Mouse (Mus musculus): Measurements from ENCODE around the gene 1700012B07Rik. TPM values are rescaled to one million over a fixed set of nuclear protein-coding genes. Genes with fewer than 3 reads are reported as not detected.

Gene 1700012B07Rik
- total RNA-seq (2022), result not detected

DNA sequence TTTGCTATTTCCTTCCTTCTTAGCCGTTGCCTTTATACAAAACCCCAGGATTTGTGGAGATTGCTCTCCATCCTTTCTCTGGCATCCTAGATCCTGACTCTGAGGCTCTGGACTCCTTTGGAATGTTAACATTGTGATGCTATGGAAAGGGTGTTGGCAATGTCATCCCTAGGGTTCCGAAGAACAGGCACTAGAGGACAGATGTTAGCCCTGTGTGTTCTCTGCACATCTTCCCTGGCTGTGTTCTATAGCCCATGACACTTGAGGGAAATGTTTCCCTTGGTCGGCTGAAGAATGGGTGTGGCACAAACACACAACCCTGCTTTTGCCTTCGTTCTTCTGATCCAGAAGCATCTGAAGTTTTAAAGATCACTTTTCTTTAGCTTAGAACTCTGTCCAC, at the start of gene 1700012B07Rik:
Gene 1700012B07Rik (minus strand): TSS at position 101 of the 400 bp plus-strand sequence.
- no peak for DNase-seq (ENCODE audit: low spot score in 2 of 2)

DNA sequence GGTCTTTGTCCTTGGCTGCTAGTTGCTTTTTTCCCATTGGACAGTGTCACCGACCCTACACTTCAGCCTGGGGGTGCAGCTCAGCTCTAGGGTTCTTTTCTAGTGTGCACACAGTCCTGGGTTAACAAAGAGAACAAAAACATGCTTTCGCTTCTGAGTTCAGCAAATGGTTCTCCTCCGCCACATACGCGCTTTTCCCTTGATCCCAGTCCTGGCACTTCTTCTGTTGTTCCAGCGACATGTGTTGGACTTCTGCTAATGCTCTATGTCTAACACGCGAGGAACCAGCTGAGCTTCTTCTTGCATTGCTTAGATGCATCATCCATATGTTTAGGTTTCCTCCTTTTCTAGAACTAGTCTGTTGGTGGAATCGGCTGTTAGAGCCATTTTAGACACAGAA, 48.9 kb upstream of the 1700012B07Rik start:
- no peak for DNase-seq (ENCODE audit: low spot score in 2 of 2)

DNA sequence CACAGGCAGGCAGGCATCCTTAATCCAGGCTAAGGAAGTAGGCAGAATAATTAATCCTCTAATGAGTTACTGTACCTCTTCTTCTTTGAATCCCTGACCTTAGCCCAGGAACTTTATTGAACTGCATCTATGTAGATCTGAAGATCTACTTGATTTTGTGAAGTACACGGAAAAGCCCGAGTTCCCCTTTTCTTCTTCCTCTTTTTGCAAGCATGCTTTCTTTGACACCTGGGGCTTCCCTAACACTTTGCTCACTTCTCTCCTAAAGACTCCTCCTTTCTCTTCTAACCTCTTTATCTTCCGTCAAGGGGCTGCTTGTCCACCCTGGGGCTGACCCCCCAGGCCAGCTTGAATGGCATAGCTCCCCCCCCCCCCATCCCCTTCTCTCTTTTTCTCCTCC, 48.0 kb upstream of the 1700012B07Rik start:
- DNase-seq (ENCODE audit: low spot score in 2 of 2), result no peak

DNA sequence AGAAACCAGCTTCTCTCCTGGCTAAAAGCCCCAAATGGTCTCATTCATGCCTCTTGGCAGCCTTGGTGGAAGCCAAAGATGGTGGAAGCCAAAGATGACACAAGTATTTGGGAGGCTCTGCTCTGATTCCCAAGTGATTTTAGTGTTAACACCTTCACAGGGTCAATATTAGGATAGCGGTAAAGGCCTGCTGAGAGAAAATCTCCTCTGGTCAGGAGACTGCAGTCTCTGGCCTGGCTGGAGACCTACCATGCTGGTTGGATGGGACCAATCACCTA, 47.6 kb upstream of the 1700012B07Rik start:
- DNase-seq (ENCODE audit: low spot score in 2 of 2), result no peak

DNA sequence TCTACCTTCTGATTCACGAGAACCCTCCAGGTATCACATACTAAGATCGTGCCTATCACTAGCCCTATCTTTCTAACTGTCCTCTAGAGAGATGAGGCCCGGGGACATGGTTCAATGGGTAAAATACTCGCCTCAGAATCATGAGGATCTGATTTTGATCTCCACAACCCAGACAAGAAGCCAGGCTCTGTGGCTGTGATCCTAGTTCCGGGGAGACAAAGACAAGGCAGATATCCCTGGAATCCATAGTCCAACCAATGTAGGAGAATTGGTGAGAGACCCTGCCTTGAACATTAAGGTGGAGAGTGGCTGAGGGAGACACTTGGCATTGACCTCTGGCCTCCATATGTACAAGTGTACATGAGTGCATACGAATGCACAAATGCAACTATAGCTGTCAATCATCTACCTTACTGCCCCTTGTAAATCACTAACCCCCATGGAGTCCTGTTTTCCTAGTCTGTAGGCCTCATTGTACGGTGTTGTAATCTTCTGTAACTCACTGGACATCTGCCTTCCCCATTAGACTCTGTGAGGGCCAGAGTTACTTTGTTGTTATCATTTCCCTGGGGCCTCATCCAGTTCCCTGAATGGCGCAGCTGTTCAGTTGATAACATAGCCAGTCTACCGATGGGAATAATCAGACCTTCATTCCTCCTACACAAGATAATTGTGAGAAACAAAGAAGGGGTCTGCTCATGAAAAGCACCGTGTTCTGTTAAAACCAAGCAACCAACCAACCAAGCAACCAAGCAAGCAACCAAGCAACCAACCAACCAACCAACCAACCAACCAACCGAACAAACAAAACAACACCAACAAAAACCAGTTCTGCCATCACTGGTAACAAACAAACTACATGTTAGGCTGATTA, 47.0 kb upstream of the 1700012B07Rik start:
- no peak for DNase-seq (ENCODE audit: low spot score in 2 of 2)

GRCm38 (mm10) chr11:109873852-109874610, 46.2 kb upstream of the 1700012B07Rik start:
- no peak for DNase-seq (ENCODE audit: low spot score in 2 of 2)

GRCm38 (mm10) chr11:109873161-109873775, 45.4 kb upstream of the 1700012B07Rik start:
- no peak for DNase-seq (ENCODE audit: low spot score in 2 of 2)

DNA sequence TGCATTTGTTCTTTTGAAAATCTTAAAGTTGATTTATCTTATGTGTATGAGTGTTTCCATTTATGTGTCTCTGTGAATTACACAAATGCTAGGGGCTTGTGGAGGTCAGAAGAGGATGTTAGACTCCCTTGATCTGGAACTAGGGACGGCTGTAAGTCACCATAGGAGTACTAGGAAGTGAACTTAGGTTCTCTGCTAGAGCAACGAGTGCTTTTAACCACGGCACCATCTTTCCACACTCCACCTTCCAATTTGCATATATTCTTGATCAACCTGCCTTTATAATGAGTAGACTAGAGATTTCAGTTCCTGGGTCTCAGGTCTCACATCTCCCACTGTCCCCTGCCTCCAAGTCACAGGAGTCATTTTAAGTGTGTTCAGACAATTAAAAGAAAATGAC, 44.8 kb upstream of the 1700012B07Rik start:
- no peak for DNase-seq (ENCODE audit: low spot score in 2 of 2)

DNA sequence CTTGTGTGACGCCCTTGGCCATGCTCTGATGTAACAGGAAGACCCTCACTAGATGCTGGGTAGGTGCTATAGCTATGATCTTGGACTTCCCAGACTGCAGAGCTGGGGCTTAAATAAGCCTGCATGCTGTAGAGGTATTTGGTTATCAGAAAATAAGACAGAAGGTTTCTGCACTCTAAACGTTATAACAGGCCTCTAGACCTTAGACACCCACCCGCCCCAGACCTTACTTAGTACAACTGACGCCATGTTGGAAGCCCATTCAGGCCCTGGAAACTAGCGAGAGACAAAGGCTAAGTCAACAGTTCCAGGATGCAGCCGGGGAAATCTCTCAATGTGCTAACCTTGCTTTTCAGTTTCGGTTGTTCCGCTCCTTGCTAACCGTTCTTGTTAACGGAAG, 44.2 kb upstream of the 1700012B07Rik start:
- DNase-seq (ENCODE audit: low spot score in 2 of 2), result no peak

DNA sequence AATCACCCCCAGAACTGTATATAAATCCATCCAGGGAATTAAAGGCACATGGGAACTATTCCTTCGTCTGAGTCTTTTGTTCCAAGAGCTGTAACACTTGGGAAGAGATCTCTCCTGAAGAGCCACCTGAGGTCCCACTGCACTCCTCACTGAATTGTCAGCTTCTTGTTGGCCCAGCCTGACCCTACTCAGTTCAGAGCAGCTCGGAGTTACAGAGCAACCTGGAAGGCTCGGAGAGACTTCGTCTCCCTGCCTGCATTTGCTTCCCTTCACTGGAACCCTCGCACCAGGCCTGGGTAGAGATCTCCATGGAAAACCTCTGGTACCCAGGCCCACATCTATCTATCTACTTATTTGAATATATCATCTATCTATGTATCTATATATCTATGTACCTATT, 40.0 kb upstream of the 1700012B07Rik start:
- no peak for DNase-seq (ENCODE audit: low spot score in 2 of 2)

- DNase-seq (ENCODE audit: low spot score in 2 of 2), result no peak
These were observed 38.8 kb upstream of the 1700012B07Rik start for GRCm38 (mm10) chr11:109866537-109867160.

- no peak for DNase-seq (ENCODE audit: low spot score in 2 of 2)
These were observed 37.7 kb upstream of the 1700012B07Rik start for GRCm38 (mm10) chr11:109865526-109865925.

DNA sequence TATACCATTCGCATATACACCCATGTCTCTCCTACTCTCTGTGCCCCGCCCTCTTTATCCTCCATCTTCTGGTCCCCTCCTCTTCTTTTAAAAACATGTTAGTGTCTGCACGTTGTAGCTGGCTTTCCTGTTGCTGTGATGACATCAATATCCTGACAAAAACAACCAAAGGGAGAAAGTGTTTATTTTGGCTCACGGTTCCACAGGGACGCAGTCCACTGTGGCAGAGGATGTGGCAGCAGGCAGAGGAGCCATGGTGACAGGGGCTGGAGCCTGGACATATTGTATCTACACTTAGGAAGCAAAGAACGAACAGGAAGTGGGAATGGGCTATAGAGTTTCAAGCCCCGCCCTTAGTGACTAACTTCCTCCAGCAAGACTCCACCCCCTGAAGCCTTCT, 36.1 kb upstream of the 1700012B07Rik start:
- DNase-seq (ENCODE audit: low spot score in 2 of 2), result no peak

GRCm38 (mm10) chr11:109863194-109863746, 35.4 kb upstream of the 1700012B07Rik start:
- DNase-seq (ENCODE audit: low spot score in 2 of 2), result peak in 1 of 2 experiments; percentile 55

- peak; percentile 79 to 93 for DNase-seq (ENCODE audit: low spot score in 2 of 2)
These were observed 32.7 kb upstream of the 1700012B07Rik start for GRCm38 (mm10) chr11:109860508-109860907.

GRCm38 (mm10) chr11:109859939-109860469, 32.2 kb upstream of the 1700012B07Rik start:
- DNase-seq (ENCODE audit: low spot score in 2 of 2), result no peak

- no peak for DNase-seq (ENCODE audit: low spot score in 2 of 2)
These were observed 31.6 kb upstream of the 1700012B07Rik start for GRCm38 (mm10) chr11:109859441-109859840.

DNA sequence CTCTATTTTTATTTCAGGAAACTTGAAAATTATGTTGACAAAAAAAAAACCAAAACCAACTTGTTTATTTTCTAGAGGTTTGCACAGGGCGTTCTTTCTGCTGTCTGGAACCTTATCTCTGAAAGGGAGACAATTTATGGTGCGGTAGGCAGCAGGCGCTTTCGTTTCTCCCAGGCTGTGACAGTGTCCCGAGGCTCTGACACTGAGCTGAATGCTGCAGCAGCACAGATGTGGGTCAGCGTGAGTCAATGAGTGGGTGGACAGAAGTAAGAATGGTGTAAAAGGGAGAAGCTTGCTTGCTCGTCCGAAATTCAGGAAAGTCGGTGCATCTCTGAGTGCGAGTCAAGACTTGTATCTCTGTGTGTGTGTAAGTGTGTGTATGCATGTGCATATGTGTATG, 29.2 kb upstream of the 1700012B07Rik start:
- DNase-seq (ENCODE audit: low spot score in 2 of 2), result no peak

GRCm38 (mm10) chr11:109854056-109854455, 26.2 kb upstream of the 1700012B07Rik start:
- no peak for DNase-seq (ENCODE audit: low spot score in 2 of 2)

DNA sequence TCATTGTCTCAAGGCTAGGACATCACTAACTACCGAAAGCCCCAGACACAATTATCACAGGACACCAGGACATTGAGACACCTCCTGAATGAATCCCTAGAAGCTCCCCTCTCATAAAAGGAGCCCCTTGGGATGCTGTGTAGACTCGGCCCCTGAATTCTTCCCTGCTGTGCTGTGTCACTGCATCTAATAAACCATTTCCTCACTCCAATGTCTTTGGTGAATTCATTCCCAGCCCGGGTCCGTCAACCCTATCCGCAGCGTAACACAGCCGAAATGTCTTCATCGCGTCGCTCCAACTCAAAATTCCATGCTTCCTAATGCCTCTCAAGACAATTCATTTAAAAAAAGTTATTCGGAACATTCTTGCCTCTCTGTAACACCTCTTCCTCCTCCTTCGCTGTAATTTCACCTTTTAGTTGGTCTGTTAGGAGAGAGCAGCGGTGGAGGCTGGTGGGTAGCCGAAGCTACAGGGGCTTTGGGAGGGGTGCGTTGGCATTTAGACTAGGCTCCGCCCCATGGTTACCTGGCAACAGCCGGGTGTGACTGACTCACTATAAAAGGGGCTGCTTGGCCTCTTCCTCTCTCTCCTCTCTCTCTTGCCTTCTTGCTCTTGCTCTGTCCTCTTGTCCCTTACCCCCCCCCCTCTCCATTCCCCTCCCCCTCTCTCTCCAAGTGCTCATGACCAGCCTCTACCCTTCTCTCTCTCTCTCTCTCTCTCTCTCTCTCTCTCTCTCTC, 25.6 kb upstream of the 1700012B07Rik start:
- no peak for DNase-seq (ENCODE audit: low spot score in 2 of 2)

DNA sequence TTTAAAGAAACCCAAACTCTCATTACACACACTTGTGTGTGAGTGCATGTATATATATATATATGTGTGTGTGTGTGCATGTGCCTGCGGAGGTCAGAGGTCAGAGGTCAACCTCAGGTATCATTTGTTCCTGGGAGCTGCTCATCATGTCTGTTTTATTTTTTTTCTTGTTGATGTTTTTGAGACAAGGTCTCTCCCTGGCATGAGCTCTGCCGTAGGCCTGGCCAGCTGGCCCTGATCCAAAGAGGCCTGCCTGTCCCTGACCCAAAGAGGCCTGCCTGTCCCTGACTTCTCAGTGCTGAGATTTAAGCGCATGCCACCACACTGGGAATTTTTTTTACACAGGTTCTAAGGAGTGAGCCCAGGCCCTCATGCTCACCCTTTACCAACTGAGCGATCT, 24.1 kb upstream of the 1700012B07Rik start:
- no peak for DNase-seq (ENCODE audit: low spot score in 2 of 2)

Data from layer of hippocampus, adult 8-10 months (tissue).